Mouse (Mus musculus): ENCODE measurements around the gene Psma3. TPM values are rescaled to one million over a fixed set of nuclear protein-coding genes. Genes with fewer than 3 reads are reported as not detected.

Psma3 gene
- total and polyA plus RNA-seq, 3 experiments: 295 to 304 TPM; not detected in 1

- TF ChIP-seq POLR2A (IDR thresholded peaks at IDR 0.05; ENCODE audit: control insufficient read depth in 1 of 2, insufficient read depth in 1 of 2, low read depth in 1 of 2, low read length in 2 of 2, poor library complexity in 1 of 2) (peak; percentile 88 to 89), MAX (IDR thresholded peaks at IDR 0.05; ENCODE audit: low read length) (peak; percentile 13; the same call in 1 of the 2 replicates), ZC3H11A (IDR thresholded peaks at IDR 0.05; ENCODE audit: low read depth, low read length) (no peak), UBTF (IDR thresholded peaks at IDR 0.05; ENCODE audit: borderline replicate concordance, insufficient read depth, low read depth, low read length) (0 out of 2 replicates have a peak, but pooled peaks have one; percentile 56), CHD1 (IDR thresholded peaks at IDR 0.05; ENCODE audit: low read depth, low read length) (no peak), MAFK (IDR thresholded peaks at IDR 0.05; ENCODE audit: borderline replicate concordance, low read depth, low read length) (no peak), ZMIZ1 (IDR thresholded peaks at IDR 0.05; ENCODE audit: low read depth, low read length) (peak; percentile 60; the same call in 1 of the 2 replicates), ZNF384 (IDR thresholded peaks at IDR 0.05; ENCODE audit: low read depth, low read length) (peak; percentile 4; the same call in 1 of the 2 replicates), JUND (IDR thresholded peaks at IDR 0.05; ENCODE audit: low read depth, low read length) (no peak), TAL1 (IDR thresholded peaks at IDR 0.05; ENCODE audit: low read length) (no peak), TCF12 (IDR thresholded peaks at IDR 0.05; ENCODE audit: low read depth, low read length) (peak; percentile 64), KAT2A (conservative IDR thresholded peaks at IDR 0.05; ENCODE audit: low read depth, low read length) (no peak; the same call in 1 of the 2 replicates), GATA1 (IDR thresholded peaks at IDR 0.05; ENCODE audit: low read depth, low read length) (no peak), E2F4 (IDR thresholded peaks at IDR 0.05; ENCODE audit: borderline replicate concordance, low read depth, low read length) (no peak), ETS1 (IDR thresholded peaks at IDR 0.05; ENCODE audit: low read depth, low read length) (no peak)
Measured at GRCm38 (mm10) chr12:71015363-71016210, 41.2 kb downstream of the Psma3 start, which contains the start of gene Arid4a (continued).

DNA sequence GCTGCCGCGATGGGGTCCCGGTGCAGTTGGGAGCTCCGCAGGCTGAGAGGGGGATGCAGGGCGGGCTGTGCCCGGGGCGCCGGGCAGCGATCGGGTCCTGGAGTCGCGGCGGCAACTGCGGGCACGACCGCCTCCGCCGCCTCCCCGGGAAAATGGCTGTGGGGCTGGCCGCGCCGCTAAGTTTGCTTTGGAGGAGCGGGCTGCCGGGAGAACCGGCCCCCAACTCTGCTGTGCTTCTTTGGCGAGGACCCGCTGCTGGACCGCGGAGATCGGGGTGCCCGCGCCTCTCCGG is 41.7 kb downstream of the Psma3 start:
- Histone ChIP-seq H3K9ac (ENCODE audit: control insufficient read depth, low read depth, low read length, poor library complexity, severe bottlenecking) (peak overlapping the region; percentile 97), H3K27me3 (ENCODE audit: control insufficient read depth in 1 of 2, insufficient read depth in 2 of 2, low read length in 2 of 2) (no peaks in the 10 kb centered on the region), H3K27ac (ENCODE audit: control insufficient read depth, low read depth, low read length) (peak overlapping the region; percentile 70), H3K4me3 (ENCODE audit: control insufficient read depth in 1 of 2, insufficient read depth in 1 of 2, low read depth in 2 of 2, low read length in 2 of 2) (peak overlapping the region; percentile 50 to 79), H3K36me3 (ENCODE audit: control insufficient read depth in 1 of 2, insufficient read depth in 2 of 2, low read length in 2 of 2) (peaks cover 13 to 30% of the 10 kb centered on the region in 2 experiments), H3K9me3 (replicated peaks; ENCODE audit: insufficient read depth, low read length) (no peaks in the 10 kb centered on the region), H3K79me2 (ENCODE audit: control insufficient read depth, insufficient read depth, low read length, poor library complexity) (peaks cover 42% of the 10 kb centered on the region), H3K4me1 (ENCODE audit: control insufficient read depth in 1 of 2, insufficient read depth in 2 of 2, low read length in 2 of 2) (peaks cover 2 to 15% of the 10 kb centered on the region in 2 experiments; a peak in 2 of 4 replicates)
- TF ChIP-seq UBTF (IDR thresholded peaks at IDR 0.05; ENCODE audit: borderline replicate concordance, insufficient read depth, low read depth, low read length) (peak; percentile 48; the same call in 1 of the 2 replicates), NELFE (IDR thresholded peaks at IDR 0.05; ENCODE audit: low read depth, low read length) (0 out of 2 replicates have a peak, but pooled peaks have one; percentile 2), MAX (IDR thresholded peaks at IDR 0.05; ENCODE audit: low read length) (no peak), MYC (IDR thresholded peaks at IDR 0.05; ENCODE audit: low read depth, low read length) (no peak), MXI1 (IDR thresholded peaks at IDR 0.05; ENCODE audit: low read depth, low read length) (peak; percentile 32; the same call in 1 of the 2 replicates)
- no peak for DNase-seq (ENCODE audit: low read depth, low spot score)
